8 mouse cellular contexts compared by ENCODE assay signal in the genomic region with DNA sequence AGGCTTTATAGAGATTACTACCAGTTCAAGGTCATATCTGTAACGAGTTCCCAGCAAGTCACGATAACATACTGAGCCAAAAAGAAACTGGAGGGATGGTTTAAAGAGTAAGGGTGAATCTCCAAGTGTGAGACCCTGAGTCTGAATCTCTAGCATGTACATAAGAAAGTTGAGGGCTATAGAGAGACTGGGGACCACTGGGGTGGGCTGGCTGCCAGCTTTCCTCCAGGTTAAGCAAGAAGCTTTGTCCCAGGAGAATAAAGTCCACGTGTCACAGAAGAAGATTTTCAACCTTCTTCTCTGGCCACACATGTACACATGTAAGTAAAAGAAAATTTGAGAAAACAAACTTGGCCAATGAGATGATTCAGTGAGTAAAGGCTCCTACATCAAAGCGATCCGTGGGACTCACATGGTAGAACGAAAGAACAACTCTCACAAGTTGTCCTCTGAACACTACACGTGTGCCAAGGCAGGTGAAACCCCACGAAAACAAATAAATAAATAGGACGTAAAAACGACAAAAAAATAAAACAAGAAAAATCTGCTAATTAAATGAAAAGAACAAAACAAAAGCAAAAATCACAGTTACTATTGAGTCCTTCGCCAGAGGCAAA. TPM values are rescaled to one million over a fixed set of nuclear protein-coding genes. Genes with fewer than 3 reads are reported as not detected.
DNase-seq lines count a peak whose midpoint lies in the region; ATAC-seq lines count a peak whose summit lies in the region.

No protein-coding gene starts in this region.

- ATAC-seq in embryonic facial prominence, embryonic 14.5 days (ENCODE audit: low read depth), result no peak
- ATAC-seq in intestine, embryonic 15.5 days, result peak; percentile 23; the same call in 1 of the 2 replicates
- peak; percentile 57 for ATAC-seq in midbrain, embryonic 15.5 days (replicated peaks)

- peak overlapping the region; percentile 73 for H3K4me3 ChIP-seq in embryonic facial prominence, embryonic 14.5 days (ENCODE audit: low read depth, low read length)
- peak overlapping the region; percentile 85 for H3K4me3 ChIP-seq in intestine, embryonic 15.5 days (replicated peaks)
- peak overlapping the region; percentile 77 for H3K4me3 ChIP-seq in midbrain, embryonic 15.5 days

- H3K36me3 ChIP-seq in embryonic facial prominence, embryonic 14.5 days (ENCODE audit: control insufficient read depth, insufficient read depth, low read length), result no peaks in the 10 kb centered on the region
- H3K36me3 ChIP-seq in intestine, embryonic 15.5 days, result no peaks in the 10 kb centered on the region
- no peaks in the 10 kb centered on the region for H3K36me3 ChIP-seq in midbrain, embryonic 15.5 days (replicated peaks)

- DNase-seq in retina, embryonic 14.5 days (ENCODE audit: low spot score), result peak; percentile 9
- DNase-seq in retina, postnatal 1 day, result no peak
- DNase-seq in embryonic facial prominence, embryonic 14.5 days (ENCODE audit: low spot score), result no peak
- no peak for DNase-seq in urinary bladder, postnatal 4 days (ENCODE audit: low spot score in 2 of 2)
- DNase-seq in T-cell, adult 2 months (ENCODE audit: low spot score), result no peak
- DNase-seq in right cerebral cortex, adult 2 months (ENCODE audit: low spot score in 2 of 2), result no peak

- WGBS in embryonic facial prominence, embryonic 14.5 days, result 59% methylated on average over 11 of the region's 11 CpGs
- WGBS in intestine, embryonic 15.5 days, result 51% methylated on average over 11 of the region's 11 CpGs
- WGBS in midbrain, embryonic 15.5 days, result 60% methylated on average over 11 of the region's 11 CpGs

- H3K9me3 ChIP-seq in embryonic facial prominence, embryonic 14.5 days (ENCODE audit: control insufficient read depth, low read length), result no peaks in the 10 kb centered on the region
- no peaks in the 10 kb centered on the region for H3K9me3 ChIP-seq in intestine, embryonic 15.5 days
- H3K9me3 ChIP-seq in midbrain, embryonic 15.5 days, result no peaks in the 10 kb centered on the region

- no peaks in the 10 kb centered on the region; the same call in 1 of the 2 replicates for H3K4me1 ChIP-seq in embryonic facial prominence, embryonic 14.5 days (ENCODE audit: control insufficient read depth, insufficient read depth, low read length)
- H3K4me1 ChIP-seq in intestine, embryonic 15.5 days (replicated peaks), result peaks cover 6% of the 10 kb centered on the region
- peaks cover 35% of the 10 kb centered on the region for H3K4me1 ChIP-seq in midbrain, embryonic 15.5 days

- H3K9ac ChIP-seq in embryonic facial prominence, embryonic 14.5 days (ENCODE audit: low read depth, low read length), result peak overlapping the region; percentile 85; the same call in 1 of the 2 replicates
- no peak overlapping the region for H3K9ac ChIP-seq in intestine, embryonic 15.5 days
- H3K9ac ChIP-seq in midbrain, embryonic 15.5 days, result peak overlapping the region; percentile 93; the same call in 1 of the 2 replicates

- no peaks in the 10 kb centered on the region for H3K27me3 ChIP-seq in embryonic facial prominence, embryonic 14.5 days (replicated peaks; ENCODE audit: control insufficient read depth, insufficient read depth, low read length)
- H3K27me3 ChIP-seq in intestine, embryonic 15.5 days (replicated peaks), result no peaks in the 10 kb centered on the region
- H3K27me3 ChIP-seq in midbrain, embryonic 15.5 days (replicated peaks), result no peaks in the 10 kb centered on the region; the same call in 1 of the 2 replicates

- no peak overlapping the region for H3K27ac ChIP-seq in embryonic facial prominence, embryonic 14.5 days (replicated peaks; ENCODE audit: low read depth, low read length)
- H3K27ac ChIP-seq in intestine, embryonic 15.5 days, result no peak overlapping the region
- H3K27ac ChIP-seq in midbrain, embryonic 15.5 days, result peak overlapping the region; percentile 55

- H3K4me2 ChIP-seq in embryonic facial prominence, embryonic 14.5 days (ENCODE audit: low read depth, low read length), result peak overlapping the region; percentile 66
- peak overlapping the region; percentile 58 for H3K4me2 ChIP-seq in intestine, embryonic 15.5 days (replicated peaks)
- peak overlapping the region; percentile 72 for H3K4me2 ChIP-seq in midbrain, embryonic 15.5 days

RNA-seq across cellular contexts. Expression of a gene that starts 35.8 kb away (rescaled TPM):
- polyA plus RNA-seq in embryonic facial prominence, embryonic 14.5 days (2014; fragmentation: Nextera tagmentation; extraction: Ambion mirVana), result not detected in 2 replicates
- not detected in 2 replicates for polyA plus RNA-seq in intestine, embryonic 15.5 days (2015; fragmentation: Nextera tagmentation; extraction: Ambion mirVana)
- not detected in 2 replicates for polyA plus RNA-seq in midbrain, embryonic 15.5 days (2015; fragmentation: Nextera tagmentation; extraction: Ambion mirVana)
